Mouse (Mus musculus): ENCODE measurements around the gene Dlec1.

The Dlec1 gene

GRCm38 (mm10) chr9:119142066-119142465, 39.8 kb downstream of the Dlec1 start:
- no peak for DNase-seq (ENCODE audit: low spot score)

DNA sequence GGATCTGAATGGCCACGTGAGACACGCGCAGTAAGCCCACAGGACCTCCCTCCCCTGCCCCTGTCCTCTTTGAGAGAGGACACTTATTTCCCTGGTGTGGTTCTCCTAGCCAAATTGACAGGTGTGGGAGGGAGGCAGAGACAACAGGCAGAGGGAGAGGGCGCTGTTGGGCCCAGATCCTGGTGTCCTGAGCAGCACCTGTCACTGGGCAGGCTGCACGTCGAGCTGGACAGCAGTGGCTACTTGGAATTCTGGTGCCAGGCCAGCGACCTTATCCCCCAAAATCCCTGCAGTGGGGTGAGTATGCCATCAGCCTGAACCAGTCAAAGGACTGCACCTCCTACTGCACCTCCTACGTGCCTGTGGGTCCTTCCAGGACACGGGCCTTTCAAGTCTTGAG, 41.1 kb downstream of the Dlec1 start:
- no peak for DNase-seq (ENCODE audit: low spot score)

GRCm38 (mm10) chr9:119144696-119145095, 42.4 kb downstream of the Dlec1 start:
- DNase-seq (ENCODE audit: low spot score), result no peak

- DNase-seq (ENCODE audit: low spot score), result no peak
These were observed 42.9 kb downstream of the Dlec1 start for GRCm38 (mm10) chr9:119145137-119145536.

DNA sequence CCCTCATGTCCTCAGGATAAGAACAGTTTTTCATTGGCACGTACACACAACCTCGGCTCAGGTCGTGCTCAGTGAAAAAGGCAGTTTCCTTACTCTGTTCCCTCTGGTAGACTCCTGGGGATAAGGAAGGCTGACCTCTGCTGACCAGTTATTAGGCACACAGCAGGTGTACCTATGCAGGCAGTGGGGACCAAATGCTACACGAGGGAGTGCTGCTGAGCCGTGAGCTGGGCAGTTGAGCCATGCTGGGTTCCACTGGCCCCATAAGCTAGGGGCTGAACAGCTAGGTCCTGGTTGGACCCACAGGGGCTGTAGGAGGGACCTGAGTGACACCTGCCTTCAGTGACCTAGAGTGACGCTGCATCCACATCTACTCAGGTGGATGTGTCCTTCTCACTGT, 43.4 kb downstream of the Dlec1 start:
- no peak for DNase-seq (ENCODE audit: low spot score)

GRCm38 (mm10) chr9:119146098-119146770, 44.0 kb downstream of the Dlec1 start:
- no peak for DNase-seq (ENCODE audit: low spot score)

GRCm38 (mm10) chr9:119149601-119150000, 47.3 kb downstream of the Dlec1 start:
- no peak for DNase-seq (ENCODE audit: low spot score)

DNA sequence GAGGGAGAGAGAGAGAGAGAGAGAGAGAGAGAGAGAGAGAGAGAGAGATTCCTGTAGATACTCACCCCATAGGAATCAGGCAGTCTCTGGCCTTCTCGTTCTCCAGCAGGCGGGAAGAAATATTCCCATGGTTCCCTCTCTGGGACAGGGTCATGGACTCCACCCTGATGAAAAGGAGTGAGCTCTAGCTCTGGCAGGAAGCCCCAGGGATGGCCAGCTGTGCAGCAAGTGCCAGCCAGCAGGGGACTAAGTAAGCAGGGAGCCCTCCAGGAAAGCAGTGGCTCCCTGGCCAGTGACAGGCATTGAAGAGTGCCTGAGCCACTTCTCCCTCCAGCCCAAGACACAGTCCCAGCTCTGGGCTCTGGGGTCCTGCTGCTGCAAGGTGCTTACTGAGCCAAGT, 49.5 kb downstream of the Dlec1 start:
- no peak for DNase-seq (ENCODE audit: low spot score)

DNA sequence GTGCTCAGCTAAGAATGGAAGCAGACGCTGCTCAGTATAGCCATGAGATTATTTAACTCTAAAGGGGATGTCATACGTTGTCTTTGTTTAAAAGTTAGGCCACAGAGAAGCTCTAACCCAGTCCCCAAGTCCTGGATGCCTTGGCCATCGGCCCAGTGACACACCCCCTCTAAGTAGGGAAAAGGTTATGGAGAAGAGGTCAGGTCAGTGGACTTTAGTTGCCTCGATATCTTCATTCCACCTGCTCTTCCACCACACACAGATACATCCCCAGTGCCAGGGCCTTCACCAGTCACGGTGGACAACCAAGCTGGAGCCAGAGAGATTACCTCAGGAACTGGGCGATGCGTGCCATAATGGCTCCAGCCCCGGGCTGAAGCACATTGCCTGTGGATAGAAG, 53.1 kb downstream of the Dlec1 start:
- DNase-seq (ENCODE audit: low spot score), result no peak

DNA sequence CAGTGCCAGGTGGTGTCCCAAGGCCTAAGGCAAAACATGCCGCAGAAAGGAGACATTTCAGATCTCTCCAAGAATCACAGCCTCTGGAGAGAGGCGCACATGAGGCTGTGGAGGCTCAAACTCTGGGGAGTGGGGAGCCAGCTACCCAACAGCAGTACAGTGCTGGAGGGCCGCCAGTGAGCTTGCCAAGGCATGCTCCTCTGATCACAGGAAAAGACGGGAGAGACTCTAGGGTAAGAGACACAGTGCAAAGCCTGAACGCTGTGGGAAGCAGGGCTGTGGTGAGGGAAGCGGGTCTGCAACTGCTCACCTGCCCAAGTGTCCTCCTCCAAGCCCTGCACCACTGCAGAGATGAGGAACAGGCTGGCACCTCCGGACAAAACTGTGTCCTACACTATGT, 53.5 kb downstream of the Dlec1 start:
- no peak for DNase-seq (ENCODE audit: low spot score)

DNA sequence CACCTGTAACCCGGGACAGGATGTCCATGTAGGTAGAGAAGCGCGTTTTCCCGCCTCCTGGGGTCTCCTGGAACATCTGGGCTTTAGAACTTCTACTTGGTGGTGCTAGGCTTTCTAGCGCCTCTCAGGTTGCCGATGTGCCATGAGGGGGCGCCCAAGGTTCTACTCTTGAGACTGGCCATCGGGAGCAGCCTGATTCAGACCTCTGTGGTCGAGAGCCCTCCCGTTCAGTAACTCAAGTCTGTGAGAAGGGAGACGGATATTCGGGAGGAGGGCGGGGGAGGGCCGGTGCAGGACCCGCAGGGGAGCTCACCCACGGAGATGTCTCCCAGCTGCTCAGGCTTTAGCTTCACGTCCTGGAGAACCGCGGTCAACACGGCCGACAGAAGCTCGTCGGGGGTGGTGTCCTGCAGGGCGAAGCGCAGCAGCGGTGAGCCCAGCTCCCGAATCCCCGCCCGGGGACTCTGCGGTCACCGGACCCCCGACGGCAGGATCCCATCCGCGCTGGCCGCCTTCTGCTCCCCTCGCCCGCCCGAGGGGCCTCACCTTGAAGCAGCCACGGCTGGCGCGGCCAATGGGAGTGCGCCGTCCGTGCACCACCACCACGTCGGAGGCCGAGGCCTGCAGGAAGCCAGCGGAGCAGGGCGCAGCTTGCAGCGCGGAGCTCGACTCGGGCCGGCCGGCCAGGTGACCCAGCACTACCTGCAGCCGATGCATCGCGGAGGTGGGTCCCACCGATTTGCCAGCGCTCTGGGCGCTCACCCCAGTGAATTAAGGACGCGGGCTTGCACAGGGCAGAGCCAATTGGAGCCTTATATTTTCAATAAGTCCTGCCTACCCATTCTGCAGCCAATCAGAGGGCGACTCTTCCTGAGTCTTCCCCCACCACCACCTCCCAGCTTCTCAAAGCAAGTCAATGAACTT, 54.3 kb downstream of the Dlec1 start, which contains the start of gene Acaa1b:
Acaa1b (minus strand) TSS at position 816 of the 924 bp plus-strand sequence.
- DNase-seq (ENCODE audit: low spot score), result peak; percentile 24

- no peak for DNase-seq (ENCODE audit: low spot score)
These were observed 56.6 kb downstream of the Dlec1 start, which contains the start of gene Gm47289 for GRCm38 (mm10) chr9:119158861-119159260. Gene Gm47289, plus strand, starts transcription at chr9:119159161.

GRCm38 (mm10) chr9:119160689-119161088, 58.4 kb downstream of the Dlec1 start:
- DNase-seq (ENCODE audit: low spot score), result no peak

- DNase-seq (ENCODE audit: low spot score), result no peak
These were observed 62.5 kb downstream of the Dlec1 start for GRCm38 (mm10) chr9:119164743-119165142.

- no peak for DNase-seq (ENCODE audit: low spot score)
These were observed 63.3 kb downstream of the Dlec1 start for GRCm38 (mm10) chr9:119165548-119165947.

DNA sequence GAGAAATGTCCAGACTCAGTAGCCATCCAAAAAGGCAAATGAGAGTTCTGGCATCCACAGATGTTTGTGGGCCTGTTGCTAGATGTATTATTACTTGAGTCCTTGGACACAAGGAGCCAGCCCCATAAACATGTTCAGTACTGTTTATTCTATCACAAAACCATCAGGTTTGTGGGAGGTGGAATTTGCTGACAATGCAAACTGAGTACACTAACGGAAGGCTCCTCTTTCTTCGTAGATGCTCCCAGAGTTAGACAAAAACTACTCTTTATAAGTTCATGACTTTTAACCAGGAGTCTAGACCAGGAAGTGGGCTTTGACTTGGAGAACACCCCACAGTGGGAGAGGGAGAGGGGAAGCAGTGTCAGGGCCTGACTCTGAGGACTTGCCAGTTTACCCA, 65.3 kb downstream of the Dlec1 start:
- DNase-seq (ENCODE audit: low spot score), result no peak

DNA sequence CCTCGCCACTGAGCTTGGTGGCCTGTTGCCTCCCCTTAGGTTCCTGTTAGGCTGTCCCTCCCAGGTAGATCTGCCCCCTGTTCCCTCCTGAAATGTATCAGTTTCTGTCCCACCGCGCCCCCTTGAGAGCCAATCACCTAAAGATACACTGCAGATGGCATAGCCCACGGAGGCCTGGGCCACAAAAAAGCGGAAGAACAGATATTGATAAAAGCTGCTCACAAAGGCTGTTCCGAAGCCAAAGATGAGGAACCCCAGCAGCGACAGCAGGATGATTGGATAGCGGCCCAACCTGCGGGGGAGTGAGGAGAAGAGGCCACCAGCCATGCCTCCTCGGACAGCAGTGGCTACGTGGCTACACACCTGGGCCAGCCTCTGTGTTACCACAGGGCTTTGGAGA, 77.0 kb downstream of the Dlec1 start:
- DNase-seq (ENCODE audit: low spot score), result no peak

DNA sequence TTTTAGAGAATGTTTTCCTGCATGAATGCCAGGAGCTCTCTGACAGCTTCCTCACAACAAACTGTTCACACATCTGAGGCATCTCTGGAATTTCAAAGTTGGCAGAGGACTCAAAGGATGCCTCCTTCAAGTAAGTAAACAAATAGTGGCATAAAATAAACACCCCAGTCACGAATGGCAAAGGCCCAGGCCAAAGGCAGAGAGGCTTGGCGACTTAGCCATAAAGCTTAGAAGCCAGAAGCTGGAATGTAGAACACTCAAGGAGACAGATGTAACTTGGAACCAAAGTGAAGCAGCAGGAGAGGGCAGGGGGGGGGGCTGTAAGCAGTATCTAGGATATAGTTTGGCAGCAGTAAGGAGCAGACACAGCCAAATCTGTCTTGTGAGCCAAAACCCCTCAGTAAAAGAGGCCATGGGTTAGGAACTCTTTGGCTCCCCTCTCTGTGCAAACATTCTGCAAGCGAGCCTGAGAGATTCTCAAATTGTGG, 79.0 kb downstream of the Dlec1 start:
- no peak for DNase-seq (ENCODE audit: low spot score)

DNA sequence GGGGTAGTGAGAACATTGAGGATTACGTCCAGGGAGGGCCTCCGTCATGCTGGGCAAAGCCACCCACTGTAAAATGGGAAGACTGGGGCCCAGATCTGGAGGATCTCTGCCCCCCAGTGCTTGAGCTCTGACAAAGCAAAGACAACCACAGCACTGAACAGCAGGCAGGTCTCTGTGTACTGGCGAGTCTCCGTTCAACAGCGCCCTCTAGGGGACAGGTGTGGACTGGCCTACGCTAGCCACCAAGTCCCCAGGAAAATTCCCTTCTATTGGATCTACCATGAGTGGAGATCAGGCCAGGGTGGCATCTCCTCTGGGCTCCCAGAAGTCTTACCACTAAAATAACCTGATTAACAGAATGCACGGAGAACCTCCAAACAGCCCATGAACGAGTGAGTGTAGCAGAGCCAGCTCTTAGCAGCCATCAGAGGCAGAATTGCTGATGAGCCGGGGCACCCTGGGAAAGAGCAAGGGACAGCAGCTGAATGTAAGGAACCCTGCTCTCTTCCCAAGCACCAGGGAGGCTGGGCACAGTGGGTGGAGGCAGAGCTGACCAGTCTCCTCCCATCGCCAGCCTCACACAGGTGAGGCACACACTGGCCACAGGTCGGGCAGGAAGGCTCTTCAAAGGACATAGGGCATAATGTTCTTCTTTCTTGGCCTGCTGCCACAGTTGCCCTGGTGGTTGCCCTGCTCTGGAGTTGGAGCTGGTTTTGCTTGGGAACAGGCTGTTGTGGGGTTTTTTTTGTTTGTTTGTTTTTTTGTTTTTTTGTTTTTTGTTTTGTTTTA, 90.1 kb downstream of the Dlec1 start:
- DNase-seq (ENCODE audit: low spot score), result no peak
